Mouse (Mus musculus) heart, adult 2 months (tissue): ENCODE measurements around the gene Ppp1r3a. TPM values are rescaled to one million over a fixed set of nuclear protein-coding genes. Genes with fewer than 3 reads are reported as not detected.
A peak's percentile ranks its signal among the peaks of the same experiment; 100 is the strongest.
"Not testable (repeated sequence)": the region's sequence is repeated elsewhere in the genome, so short reads cannot be mapped to it uniquely, and the experiment has no call there.

ENCODE experiments used
- DNase-seq, 2 experiments: peaks; one replicate each; pipeline ENCODE4 v3.0.0; 2021
- H3K27ac ChIP-seq: fragments of 200-600 bp; 2 replicates; pipeline ENCODE4 v1.8.1; 2022
- H3K27me3 ChIP-seq: fragments of 200-500 bp; 2 replicates; pipeline ENCODE4 v1.6.1; 2012; ENCODE audit warnings: mild to moderate bottlenecking, low read length, inconsistent platforms, mixed read lengths; ENCODE audit not compliant: control insufficient read depth, insufficient read depth
- H3K36me3 ChIP-seq: fragments of 200-500 bp; 2 replicates; pipeline ENCODE4 v1.6.1; 2012; ENCODE audit warnings: low read length, inconsistent platforms; ENCODE audit not compliant: control insufficient read depth, insufficient read depth
- H3K4me1 ChIP-seq: fragments of 200-500 bp; 2 replicates; pipeline ENCODE4 v1.6.1; 2011; ENCODE audit warnings: low read length; ENCODE audit not compliant: control insufficient read depth, insufficient read depth
- H3K4me3 ChIP-seq: fragments of 200-600 bp; 2 replicates; pipeline ENCODE4 v1.8.1; 2022
- H3K79me2 ChIP-seq: fragments of 200-500 bp; replicated peaks from 2 replicates; pipeline ENCODE4 v1.6.1; 2012; ENCODE audit warnings: mild to moderate bottlenecking, inconsistent platforms, low read length, moderate library complexity, mixed read lengths; ENCODE audit not compliant: control insufficient read depth, insufficient read depth
- H3K9ac ChIP-seq: fragments of 200-500 bp; 2 replicates; pipeline ENCODE4 v1.6.1; 2012; ENCODE audit warnings: low read depth, mild to moderate bottlenecking, control low read depth, inconsistent platforms, low read length, mixed read lengths
- CTCF ChIP-seq: fragments of 200-600 bp; IDR thresholded peaks from 2 replicates; pipeline ENCODE4 v1.8.1; 2022; ENCODE audit warnings: antibody characterized with exemption, mild to moderate bottlenecking, moderate library complexity
- EP300 ChIP-seq: fragments of 200-500 bp; IDR thresholded peaks from 2 replicates; pipeline ENCODE4 v1.6.1; 2011; ENCODE audit warnings: low read depth, low read length, control low read depth; ENCODE audit not compliant: insufficient read depth
- POLR2A ChIP-seq: fragments of 200-500 bp; IDR thresholded peaks from 2 replicates; pipeline ENCODE4 v1.6.1; 2011; ENCODE audit warnings: mild to moderate bottlenecking, low read depth, low read length, control low read depth; ENCODE audit not compliant: insufficient read depth
- WGBS: fragments of 180-500 bp; shearing (Covaris S2); methylation state at CpG from one replicate; pipeline ENCODE4 v1.1.7; 2018; 5-methylcytosine and 5-hydroxymethylcytosine counted together
- intact Hi-C: fragments of 180-260 bp; cut with DNase I; formaldehyde crosslinking; loops from one replicate; pipeline ENCODE4 v1.15.1; 2025
- polyA plus RNA-seq: library from polyadenylated mRNA; depleted of rRNA; stranded (reverse); fragments of >200 nt; gene quantifications from 2 replicates; pipeline ENCODE4 v1.2.3, GENCODE M21; 2012
- total RNA-seq, 2 experiments: library from RNA; stranded (reverse); gene quantifications; 2 replicates each; pipeline ENCODE4 v1.2.3; 2021

Ppp1r3a gene
- total and polyA plus RNA-seq, 3 experiments: 5.5 to 88.8 (median 65.3) TPM

GRCm38 (mm10) chr6:14720110-14720771, 34.8 kb downstream of the Ppp1r3a start:
- no peak for DNase-seq
- WGBS: 73% methylated on average over 6 of the region's 6 CpGs
- H3K4me1 ChIP-seq: no peaks in the 10 kb centered on the region
- intact Hi-C loops: no loop called here
- TF ChIP-seq EP300 (no peak), POLR2A (no peak), CTCF (no peak)
- H3K9ac ChIP-seq: no peak overlapping the region
- H3K27ac ChIP-seq: no peak overlapping the region
- no peaks in the 10 kb centered on the region for H3K79me2 ChIP-seq
- no peak overlapping the region for H3K4me3 ChIP-seq
- H3K27me3 ChIP-seq: no peaks in the 10 kb centered on the region
- H3K36me3 ChIP-seq: no peaks in the 10 kb centered on the region; the same call in none of the 2 replicates

GRCm38 (mm10) chr6:14715129-14715989, 39.7 kb downstream of the Ppp1r3a start:
- Histone ChIP-seq H3K27me3 (no peaks in the 10 kb centered on the region), H3K27ac (no peak overlapping the region), H3K36me3 (no peaks in the 10 kb centered on the region; the same call in 1 of the 2 replicates), H3K9ac (no peak overlapping the region), H3K4me3 (no peak overlapping the region), H3K79me2 (no peaks in the 10 kb centered on the region), H3K4me1 (no peaks in the 10 kb centered on the region)
- no peak for DNase-seq
- TF ChIP-seq EP300 (no peak), POLR2A (no peak), CTCF (no peak)
- intact Hi-C loops: no loop called here
- 77% methylated on average over 4 of the region's 4 CpGs for WGBS

- WGBS: 37% methylated on average over 2 of the region's 2 CpGs
- intact Hi-C loops: no loop called here
- H3K4me1 ChIP-seq: no peaks in the 10 kb centered on the region
- H3K36me3 ChIP-seq: no peaks in the 10 kb centered on the region
- DNase-seq: no peak
- H3K27ac ChIP-seq: no peak overlapping the region
- no peaks in the 10 kb centered on the region for H3K27me3 ChIP-seq
- TF ChIP-seq CTCF: no peak
- no peak for TF ChIP-seq POLR2A
- no peak for TF ChIP-seq EP300
- H3K9ac ChIP-seq: no peak overlapping the region
- H3K79me2 ChIP-seq: no peaks in the 10 kb centered on the region
- H3K4me3 ChIP-seq: no peak overlapping the region
These were observed 42.9 kb downstream of the Ppp1r3a start for GRCm38 (mm10) chr6:14712146-14712545.

GRCm38 (mm10) chr6:14700030-14700429, 55.0 kb downstream of the Ppp1r3a start:
- Histone ChIP-seq H3K27ac (no peak overlapping the region), H3K4me3 (no peak overlapping the region), H3K27me3 (no peaks in the 10 kb centered on the region), H3K79me2 (no peaks in the 10 kb centered on the region), H3K9ac (no peak overlapping the region), H3K36me3 (no peaks in the 10 kb centered on the region), H3K4me1 (no peaks in the 10 kb centered on the region)
- no peak for TF ChIP-seq POLR2A
- no peak for TF ChIP-seq EP300
- TF ChIP-seq CTCF: no peak
- DNase-seq: no peak
- intact Hi-C loops: no loop called here

- H3K27me3 ChIP-seq, H3K36me3 ChIP-seq, H3K79me2 ChIP-seq, H3K27ac ChIP-seq, intact Hi-C loops, H3K4me1 ChIP-seq, H3K4me3 ChIP-seq, H3K9ac ChIP-seq: not testable (repeated sequence)
- 80% methylated on average over 20 of the region's 20 CpGs for WGBS
- peak in 1 of 2 experiments; percentile 10 for DNase-seq
These were observed 75.7 kb downstream of the Ppp1r3a start for GRCm38 (mm10) chr6:14679231-14679887.

GRCm38 (mm10) chr6:14668966-14669365, 86.1 kb downstream of the Ppp1r3a start:
- H3K79me2 ChIP-seq, H3K27ac ChIP-seq, intact Hi-C loops, H3K4me3 ChIP-seq, H3K4me1 ChIP-seq, DNase-seq, H3K27me3 ChIP-seq, H3K9ac ChIP-seq, H3K36me3 ChIP-seq: not testable (repeated sequence)
- WGBS: 59% methylated on average over 2 of the region's 2 CpGs

- H3K4me1 ChIP-seq, H3K9ac ChIP-seq, H3K79me2 ChIP-seq, H3K4me3 ChIP-seq, intact Hi-C loops, H3K36me3 ChIP-seq, H3K27ac ChIP-seq, H3K27me3 ChIP-seq: not testable (repeated sequence)
- peak in 1 of 2 experiments; percentile 21 for DNase-seq
- 65% methylated on average over 2 of the region's 2 CpGs for WGBS
These were observed 87.4 kb downstream of the Ppp1r3a start for GRCm38 (mm10) chr6:14667651-14668050.
